Mouse (Mus musculus): ENCODE results near the gene Gdf15. TPM values are rescaled to one million over a fixed set of nuclear protein-coding genes. Genes with fewer than 3 reads are reported as not detected.

Gene Gdf15
- polyA plus RNA-seq, 1 experiment: not detected

DNA sequence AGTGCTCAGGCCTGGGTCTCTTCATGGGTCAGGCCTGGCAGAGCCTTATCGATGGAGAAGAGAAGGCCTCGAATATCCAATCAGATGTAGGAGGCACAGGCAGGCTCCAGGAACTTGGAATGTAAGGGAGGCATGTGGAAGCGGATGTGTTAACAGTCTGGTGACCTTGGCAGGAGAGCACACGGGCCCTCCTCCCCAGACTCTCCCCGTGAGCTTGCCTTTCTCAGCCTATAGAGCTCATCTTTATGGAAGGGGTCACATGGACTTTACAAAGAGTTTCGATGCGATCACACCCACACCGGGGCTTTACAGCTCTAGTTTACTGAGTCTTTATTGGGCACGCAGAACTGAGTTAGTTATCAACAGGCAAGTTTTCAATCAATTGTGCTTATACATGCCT lies 6.5 kb upstream of the Gdf15 start:
- Histone ChIP-seq H3K27me3 (ENCODE audit: control insufficient read depth) (0 out of 2 replicates have a peak, but pooled peaks cover 2% of the 10 kb centered on the region), H3K4me1 (ENCODE audit: control insufficient read depth) (peaks cover 23% of the 10 kb centered on the region), H3K4me3 (replicated peaks) (no peak overlapping the region), H3K9me3 (ENCODE audit: control insufficient read depth, low read length) (no peaks in the 10 kb centered on the region), H3K36me3 (ENCODE audit: control insufficient read depth) (no peaks in the 10 kb centered on the region)
- TF ChIP-seq TAL1 (IDR thresholded peaks at IDR 0.05; ENCODE audit: low read length): no peak
- TF ChIP-seq GATA1 (IDR thresholded peaks at IDR 0.05; ENCODE audit: low read length): no peak

- TF ChIP-seq GATA1 (IDR thresholded peaks at IDR 0.05; ENCODE audit: low read length) (no peak), TAL1 (IDR thresholded peaks at IDR 0.05; ENCODE audit: low read length) (no peak)
- Histone ChIP-seq H3K9me3 (ENCODE audit: control insufficient read depth, low read length) (no peaks in the 10 kb centered on the region), H3K27me3 (ENCODE audit: control insufficient read depth) (peaks cover 4% of the 10 kb centered on the region), H3K36me3 (ENCODE audit: control insufficient read depth) (no peaks in the 10 kb centered on the region), H3K4me1 (ENCODE audit: control insufficient read depth) (peaks cover 18% of the 10 kb centered on the region), H3K4me3 (replicated peaks) (no peak overlapping the region)
Observed at GRCm38 (mm10) chr8:70636838-70637237, 4.6 kb upstream of the Gdf15 start.

GRCm38 (mm10) chr8:70635527-70635926 lies 3.3 kb upstream of the Gdf15 start:
- Histone ChIP-seq H3K4me3 (replicated peaks) (no peak overlapping the region), H3K9me3 (ENCODE audit: control insufficient read depth, low read length) (no peaks in the 10 kb centered on the region), H3K36me3 (ENCODE audit: control insufficient read depth) (no peaks in the 10 kb centered on the region), H3K27me3 (ENCODE audit: control insufficient read depth) (peaks cover 16% of the 10 kb centered on the region), H3K4me1 (ENCODE audit: control insufficient read depth) (peaks cover 30% of the 10 kb centered on the region)
- TF ChIP-seq TAL1 (IDR thresholded peaks at IDR 0.05; ENCODE audit: low read length): no peak
- TF ChIP-seq GATA1 (IDR thresholded peaks at IDR 0.05; ENCODE audit: low read length): no peak

- no peaks in the 10 kb centered on the region for H3K9me3 ChIP-seq (ENCODE audit: control insufficient read depth, low read length)
- peaks cover 44% of the 10 kb centered on the region for H3K4me1 ChIP-seq (ENCODE audit: control insufficient read depth)
- no peak overlapping the region for H3K4me3 ChIP-seq (replicated peaks)
- peaks cover 20% of the 10 kb centered on the region for H3K27me3 ChIP-seq (ENCODE audit: control insufficient read depth)
- TF ChIP-seq TAL1 (IDR thresholded peaks at IDR 0.05; ENCODE audit: low read length): no peak
- no peak for TF ChIP-seq GATA1 (IDR thresholded peaks at IDR 0.05; ENCODE audit: low read length)
- H3K36me3 ChIP-seq (ENCODE audit: control insufficient read depth): no peaks in the 10 kb centered on the region; the same call in 1 of the 2 replicates
Observed at GRCm38 (mm10) chr8:70634066-70634465, 1.8 kb upstream of the Gdf15 start.

DNA sequence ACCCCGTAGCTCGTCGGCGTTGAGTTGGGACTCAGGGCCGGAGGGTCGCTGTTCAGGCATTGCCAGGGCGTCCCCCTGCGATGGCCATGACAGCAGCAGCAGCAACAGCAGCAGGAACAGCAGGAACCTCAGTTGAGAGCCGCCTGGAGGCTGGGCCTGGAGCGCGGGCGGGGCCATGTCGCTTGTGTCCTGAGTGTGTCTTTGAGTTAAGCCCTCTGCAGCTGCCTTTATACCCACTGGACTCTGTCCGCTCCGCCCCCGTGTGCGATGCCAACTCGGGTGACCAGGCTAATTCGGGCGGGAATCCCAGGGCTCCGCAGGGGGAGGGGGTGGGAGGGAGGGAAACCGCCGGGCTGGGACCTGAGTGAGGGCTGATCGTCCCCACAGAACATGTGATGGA lies 820 bp downstream of the Gdf15 start:
- Histone ChIP-seq H3K4me3 (replicated peaks) (peak overlapping the region; percentile 72), H3K27me3 (ENCODE audit: control insufficient read depth) (peaks cover 20% of the 10 kb centered on the region), H3K9me3 (ENCODE audit: control insufficient read depth, low read length) (no peaks in the 10 kb centered on the region), H3K4me1 (ENCODE audit: control insufficient read depth) (peaks cover 45% of the 10 kb centered on the region), H3K36me3 (ENCODE audit: control insufficient read depth) (no peaks in the 10 kb centered on the region; the same call in 1 of the 2 replicates)
- TF ChIP-seq GATA1 (IDR thresholded peaks at IDR 0.05; ENCODE audit: low read length) (no peak), TAL1 (IDR thresholded peaks at IDR 0.05; ENCODE audit: low read length) (no peak)

- TF ChIP-seq GATA1 (IDR thresholded peaks at IDR 0.05; ENCODE audit: low read length) (no peak), TAL1 (IDR thresholded peaks at IDR 0.05; ENCODE audit: low read length) (no peak)
- peaks cover 44% of the 10 kb centered on the region for H3K4me1 ChIP-seq (ENCODE audit: control insufficient read depth)
Observed at GRCm38 (mm10) chr8:70630532-70631381, 1.5 kb downstream of the Gdf15 start.

GRCm38 (mm10) chr8:70629574-70630531 lies 2.4 kb downstream of the Gdf15 start:
- peaks cover under 1% of the 10 kb centered on the region for H3K9me3 ChIP-seq (ENCODE audit: control insufficient read depth, low read length)
- peaks cover 20% of the 10 kb centered on the region for H3K27me3 ChIP-seq (ENCODE audit: control insufficient read depth)
- H3K4me3 ChIP-seq (replicated peaks): peak overlapping the region; percentile 72
- peaks cover 39% of the 10 kb centered on the region for H3K4me1 ChIP-seq (ENCODE audit: control insufficient read depth)
- H3K36me3 ChIP-seq (ENCODE audit: control insufficient read depth): no peaks in the 10 kb centered on the region; the same call in 1 of the 2 replicates
- TF ChIP-seq TAL1 (IDR thresholded peaks at IDR 0.05; ENCODE audit: low read length) (no peak), GATA1 (IDR thresholded peaks at IDR 0.05; ENCODE audit: low read length) (no peak)

More at GRCm38 (mm10) chr8:70630532-70631381, 1.5 kb downstream of the Gdf15 start:
- Histone ChIP-seq H3K36me3 (ENCODE audit: control insufficient read depth) (no peaks in the 10 kb centered on the region; the same call in 1 of the 2 replicates), H3K27me3 (ENCODE audit: control insufficient read depth) (peaks cover 20% of the 10 kb centered on the region), H3K4me3 (replicated peaks) (peak overlapping the region; percentile 72), H3K9me3 (ENCODE audit: control insufficient read depth, low read length) (no peaks in the 10 kb centered on the region)

DNA sequence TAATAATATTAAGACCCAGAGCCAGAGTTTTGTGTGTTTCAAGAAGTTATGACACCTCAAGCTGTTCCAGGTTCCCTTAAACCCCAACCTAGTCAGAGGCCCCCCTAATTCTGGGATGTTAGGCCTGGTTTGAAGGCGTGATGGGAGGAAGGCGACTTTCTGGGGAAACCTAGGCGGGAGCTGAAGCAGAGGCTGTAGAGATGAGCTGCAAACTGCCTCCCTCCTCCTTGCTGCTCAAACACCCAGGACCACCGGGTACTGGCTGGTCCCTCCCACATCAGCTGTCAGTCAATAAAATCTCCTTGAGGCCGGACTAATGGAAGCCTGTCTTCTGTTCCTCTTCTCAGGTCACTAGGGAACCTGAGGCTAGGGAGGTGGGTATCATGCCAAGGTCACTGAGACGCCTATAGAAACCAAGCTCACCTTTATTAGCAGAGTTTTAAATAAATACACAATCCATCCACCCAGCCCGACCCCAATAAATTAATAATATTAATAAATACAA lies 3.2 kb downstream of the Gdf15 start:
- Histone ChIP-seq H3K36me3 (ENCODE audit: control insufficient read depth) (no peaks in the 10 kb centered on the region; the same call in 1 of the 2 replicates), H3K4me1 (ENCODE audit: control insufficient read depth) (peaks cover 47% of the 10 kb centered on the region), H3K4me3 (replicated peaks) (peak overlapping the region; percentile 72), H3K9me3 (ENCODE audit: control insufficient read depth, low read length) (peaks cover 3% of the 10 kb centered on the region), H3K27me3 (ENCODE audit: control insufficient read depth) (peaks cover 20% of the 10 kb centered on the region)
- no peak for TF ChIP-seq GATA1 (IDR thresholded peaks at IDR 0.05; ENCODE audit: low read length)
- no peak for TF ChIP-seq TAL1 (IDR thresholded peaks at IDR 0.05; ENCODE audit: low read length)
